Mouse (Mus musculus): Measurements from ENCODE around the gene Bpifb1. TPM values are rescaled to one million over a fixed set of nuclear protein-coding genes. Genes with fewer than 3 reads are reported as not detected.

Gene Bpifb1
- polyA plus RNA-seq (2014; fragmentation: Nextera tagmentation; extraction: Ambion mirVana) = 0.13 and 0.27 TPM in 2 replicates

GRCm38 (mm10) chr2:154190546-154191258 lies at the start of gene Bpifb1:
Bpifb1 (plus strand) TSS chr2:154190818.
- no peak within 1 kb of the TSS for H3K9ac ChIP-seq (ENCODE audit: low read depth, low read length)
- H3K4me2 ChIP-seq = no peak within 1 kb of the TSS
- no peaks in the 10 kb centered on the region for H3K36me3 ChIP-seq (ENCODE audit: control insufficient read depth, insufficient read depth, low read length)
- 84% methylated on average over 11 of the region's 11 CpGs for WGBS (ENCODE audit: insufficient replicate concordance)
- peaks cover 11% of the 10 kb centered on the region; the same call in 1 of the 2 replicates for H3K4me1 ChIP-seq (ENCODE audit: control insufficient read depth, insufficient read depth, low read length)
- H3K27ac ChIP-seq (ENCODE audit: low read depth, low read length) = no peak within 1 kb of the TSS
- H3K4me3 ChIP-seq (ENCODE audit: low read depth, low read length) = no peak within 1 kb of the TSS
- ATAC-seq (replicated peaks; ENCODE audit: insufficient number of reproducible peaks, low FRiP score, low TSS enrichment) = no peak
- H3K9me3 ChIP-seq (replicated peaks; ENCODE audit: control insufficient read depth, low read length) = no peaks in the 10 kb centered on the region
- H3K27me3 ChIP-seq (ENCODE audit: control insufficient read depth, insufficient read depth, low read length) = no peaks in the 10 kb centered on the region

- H3K9me3 ChIP-seq (replicated peaks; ENCODE audit: control insufficient read depth, low read length) = no peaks in the 10 kb centered on the region
- no peak for ATAC-seq (replicated peaks; ENCODE audit: insufficient number of reproducible peaks, low FRiP score, low TSS enrichment)
- no peaks in the 10 kb centered on the region for H3K36me3 ChIP-seq (ENCODE audit: control insufficient read depth, insufficient read depth, low read length)
- no peaks in the 10 kb centered on the region for H3K4me1 ChIP-seq (ENCODE audit: control insufficient read depth, insufficient read depth, low read length)
- 72% methylated on average over 4 of the region's 4 CpGs for WGBS (ENCODE audit: insufficient replicate concordance)
- no peak within 1 kb of the TSS for H3K9ac ChIP-seq (ENCODE audit: low read depth, low read length)
- H3K27me3 ChIP-seq (ENCODE audit: control insufficient read depth, insufficient read depth, low read length) = no peaks in the 10 kb centered on the region; the same call in 1 of the 2 replicates
- H3K4me3 ChIP-seq (ENCODE audit: low read depth, low read length) = no peak within 1 kb of the TSS
- H3K27ac ChIP-seq (ENCODE audit: low read depth, low read length) = no peak within 1 kb of the TSS
- no peak within 1 kb of the TSS for H3K4me2 ChIP-seq
Measured at GRCm38 (mm10) chr2:154142580-154142979, 48.0 kb upstream of the Bpifb1 start, which contains the start of gene Bpifa1. Bpifa1 (plus strand) TSS chr2:154142880.

- no peak overlapping the region for H3K27ac ChIP-seq (ENCODE audit: low read depth, low read length)
- H3K27me3 ChIP-seq (ENCODE audit: control insufficient read depth, insufficient read depth, low read length) = no peaks in the 10 kb centered on the region; the same call in 1 of the 2 replicates
- no peak overlapping the region for H3K4me2 ChIP-seq
- no peaks in the 10 kb centered on the region for H3K9me3 ChIP-seq (replicated peaks; ENCODE audit: control insufficient read depth, low read length)
- H3K9ac ChIP-seq (ENCODE audit: low read depth, low read length) = no peak overlapping the region
- no peaks in the 10 kb centered on the region for H3K4me1 ChIP-seq (ENCODE audit: control insufficient read depth, insufficient read depth, low read length)
- no peaks in the 10 kb centered on the region for H3K36me3 ChIP-seq (ENCODE audit: control insufficient read depth, insufficient read depth, low read length)
- no peak for ATAC-seq (replicated peaks; ENCODE audit: insufficient number of reproducible peaks, low FRiP score, low TSS enrichment)
- WGBS (ENCODE audit: insufficient replicate concordance) = 74% methylated on average over 3 of the region's 3 CpGs
- H3K4me3 ChIP-seq (ENCODE audit: low read depth, low read length) = no peak overlapping the region
Measured at GRCm38 (mm10) chr2:154143735-154144134, 46.9 kb upstream of the Bpifb1 start.

GRCm38 (mm10) chr2:154147496-154147895 lies 43.1 kb upstream of the Bpifb1 start:
- no peak overlapping the region for H3K27ac ChIP-seq (ENCODE audit: low read depth, low read length)
- no peak overlapping the region for H3K4me3 ChIP-seq (ENCODE audit: low read depth, low read length)
- no peaks in the 10 kb centered on the region for H3K4me1 ChIP-seq (ENCODE audit: control insufficient read depth, insufficient read depth, low read length)
- H3K9me3 ChIP-seq (replicated peaks; ENCODE audit: control insufficient read depth, low read length) = no peaks in the 10 kb centered on the region
- no peak for ATAC-seq (replicated peaks; ENCODE audit: insufficient number of reproducible peaks, low FRiP score, low TSS enrichment)
- no peak overlapping the region for H3K9ac ChIP-seq (ENCODE audit: low read depth, low read length)
- 70% methylated on average over 4 of the region's 4 CpGs for WGBS (ENCODE audit: insufficient replicate concordance)
- H3K27me3 ChIP-seq (ENCODE audit: control insufficient read depth, insufficient read depth, low read length) = no peaks in the 10 kb centered on the region
- no peak overlapping the region for H3K4me2 ChIP-seq
- H3K36me3 ChIP-seq (ENCODE audit: control insufficient read depth, insufficient read depth, low read length) = no peaks in the 10 kb centered on the region

GRCm38 (mm10) chr2:154158433-154158832 lies 32.2 kb upstream of the Bpifb1 start:
- no peak overlapping the region for H3K27ac ChIP-seq (ENCODE audit: low read depth, low read length)
- H3K4me3 ChIP-seq (ENCODE audit: low read depth, low read length) = no peak overlapping the region
- 38% methylated on average over 3 of the region's 3 CpGs for WGBS (ENCODE audit: insufficient replicate concordance)
- no peaks in the 10 kb centered on the region for H3K27me3 ChIP-seq (ENCODE audit: control insufficient read depth, insufficient read depth, low read length)
- H3K36me3 ChIP-seq (ENCODE audit: control insufficient read depth, insufficient read depth, low read length) = no peaks in the 10 kb centered on the region
- H3K9ac ChIP-seq (ENCODE audit: low read depth, low read length) = no peak overlapping the region
- ATAC-seq (replicated peaks; ENCODE audit: insufficient number of reproducible peaks, low FRiP score, low TSS enrichment) = no peak
- no peaks in the 10 kb centered on the region; the same call in 1 of the 2 replicates for H3K9me3 ChIP-seq (replicated peaks; ENCODE audit: control insufficient read depth, low read length)
- H3K4me2 ChIP-seq = no peak overlapping the region
- no peaks in the 10 kb centered on the region for H3K4me1 ChIP-seq (ENCODE audit: control insufficient read depth, insufficient read depth, low read length)

GRCm38 (mm10) chr2:154162307-154162706 lies 28.3 kb upstream of the Bpifb1 start, which contains the start of gene Bpifa5:
Bpifa5 (plus strand) TSS chr2:154162607.
- 69% methylated on average over 8 of the region's 8 CpGs for WGBS (ENCODE audit: insufficient replicate concordance)
- ATAC-seq (replicated peaks; ENCODE audit: insufficient number of reproducible peaks, low FRiP score, low TSS enrichment) = no peak
- no peak within 1 kb of the TSS for H3K9ac ChIP-seq (ENCODE audit: low read depth, low read length)
- no peaks in the 10 kb centered on the region for H3K27me3 ChIP-seq (ENCODE audit: control insufficient read depth, insufficient read depth, low read length)
- H3K9me3 ChIP-seq (replicated peaks; ENCODE audit: control insufficient read depth, low read length) = no peaks in the 10 kb centered on the region; the same call in 1 of the 2 replicates
- H3K27ac ChIP-seq (ENCODE audit: low read depth, low read length) = no peak within 1 kb of the TSS
- no peak within 1 kb of the TSS for H3K4me3 ChIP-seq (ENCODE audit: low read depth, low read length)
- H3K4me1 ChIP-seq (ENCODE audit: control insufficient read depth, insufficient read depth, low read length) = no peaks in the 10 kb centered on the region
- H3K36me3 ChIP-seq (ENCODE audit: control insufficient read depth, insufficient read depth, low read length) = no peaks in the 10 kb centered on the region
- no peak within 1 kb of the TSS for H3K4me2 ChIP-seq

- no peaks in the 10 kb centered on the region for H3K36me3 ChIP-seq (ENCODE audit: control insufficient read depth, insufficient read depth, low read length)
- H3K9ac ChIP-seq (ENCODE audit: low read depth, low read length) = no peak overlapping the region
- ATAC-seq (replicated peaks; ENCODE audit: insufficient number of reproducible peaks, low FRiP score, low TSS enrichment) = 0 out of 2 replicates have a peak, but pooled peaks have one; percentile 10
- no peak overlapping the region for H3K27ac ChIP-seq (ENCODE audit: low read depth, low read length)
- H3K4me2 ChIP-seq = no peak overlapping the region
- no peaks in the 10 kb centered on the region; the same call in 1 of the 2 replicates for H3K9me3 ChIP-seq (replicated peaks; ENCODE audit: control insufficient read depth, low read length)
- H3K4me1 ChIP-seq (ENCODE audit: control insufficient read depth, insufficient read depth, low read length) = no peaks in the 10 kb centered on the region
- WGBS (ENCODE audit: insufficient replicate concordance) = 86% methylated on average over 5 of the region's 5 CpGs
- H3K4me3 ChIP-seq (ENCODE audit: low read depth, low read length) = no peak overlapping the region
- H3K27me3 ChIP-seq (ENCODE audit: control insufficient read depth, insufficient read depth, low read length) = no peaks in the 10 kb centered on the region
Measured at GRCm38 (mm10) chr2:154163306-154163705, 27.3 kb upstream of the Bpifb1 start.

GRCm38 (mm10) chr2:154169172-154169571 lies 21.4 kb upstream of the Bpifb1 start:
- no peak for ATAC-seq (replicated peaks; ENCODE audit: insufficient number of reproducible peaks, low FRiP score, low TSS enrichment)
- no peak overlapping the region for H3K9ac ChIP-seq (ENCODE audit: low read depth, low read length)
- no peak overlapping the region for H3K4me3 ChIP-seq (ENCODE audit: low read depth, low read length)
- no peaks in the 10 kb centered on the region for H3K36me3 ChIP-seq (ENCODE audit: control insufficient read depth, insufficient read depth, low read length)
- no peaks in the 10 kb centered on the region for H3K27me3 ChIP-seq (ENCODE audit: control insufficient read depth, insufficient read depth, low read length)
- H3K9me3 ChIP-seq (replicated peaks; ENCODE audit: control insufficient read depth, low read length) = no peaks in the 10 kb centered on the region
- H3K27ac ChIP-seq (ENCODE audit: low read depth, low read length) = no peak overlapping the region
- H3K4me1 ChIP-seq (ENCODE audit: control insufficient read depth, insufficient read depth, low read length) = no peaks in the 10 kb centered on the region
- no peak overlapping the region for H3K4me2 ChIP-seq
- WGBS (ENCODE audit: insufficient replicate concordance) = 69% methylated on average over 3 of the region's 3 CpGs

GRCm38 (mm10) chr2:154171621-154172020 lies 19.0 kb upstream of the Bpifb1 start:
- Histone ChIP-seq H3K27ac (ENCODE audit: low read depth, low read length) (no peak overlapping the region), H3K9me3 (replicated peaks; ENCODE audit: control insufficient read depth, low read length) (no peaks in the 10 kb centered on the region), H3K4me2 (no peak overlapping the region), H3K4me1 (ENCODE audit: control insufficient read depth, insufficient read depth, low read length) (no peaks in the 10 kb centered on the region), H3K9ac (ENCODE audit: low read depth, low read length) (no peak overlapping the region), H3K36me3 (ENCODE audit: control insufficient read depth, insufficient read depth, low read length) (no peaks in the 10 kb centered on the region), H3K27me3 (ENCODE audit: control insufficient read depth, insufficient read depth, low read length) (no peaks in the 10 kb centered on the region), H3K4me3 (ENCODE audit: low read depth, low read length) (no peak overlapping the region)
- WGBS (ENCODE audit: insufficient replicate concordance) = 77% methylated on average over 6 of the region's 6 CpGs
- ATAC-seq (replicated peaks; ENCODE audit: insufficient number of reproducible peaks, low FRiP score, low TSS enrichment) = no peak
